Mouse (Mus musculus): ENCODE measurements at regions not wholly inside any gene's neighbourhood (a gene's known extent, or its start where the extent isn't known, plus 50 kb on each side); places are given as distances from the start of the nearest gene placed in this dataset.

- peak; percentile 50 for DNase-seq (ENCODE audit: low spot score)
- Histone ChIP-seq H3K27ac (replicated peaks; ENCODE audit: low read depth, low read length) (no peak overlapping the region), H3K4me3 (ENCODE audit: low read depth, low read length) (no peak overlapping the region), H3K9ac (ENCODE audit: low read depth, low read length) (no peak overlapping the region), H3K36me3 (ENCODE audit: control insufficient read depth, insufficient read depth, low read length) (no peaks in the 10 kb centered on the region), H3K9me3 (ENCODE audit: control insufficient read depth, low read length) (no peaks in the 10 kb centered on the region), H3K27me3 (replicated peaks; ENCODE audit: control insufficient read depth, insufficient read depth, low read length) (no peaks in the 10 kb centered on the region), H3K4me1 (ENCODE audit: control insufficient read depth, insufficient read depth, low read length) (no peaks in the 10 kb centered on the region), H3K4me2 (ENCODE audit: low read depth, low read length) (no peak overlapping the region)
- 26% methylated on average over 7 of the region's 7 CpGs for WGBS
- no peak for ATAC-seq (ENCODE audit: low read depth)
Measured at GRCm38 (mm10) chr5:119763337-119763736, 69.1 kb upstream of the Tbx5 start.

- H3K9ac ChIP-seq (ENCODE audit: low read depth, low read length): no peak overlapping the region
- no peaks in the 10 kb centered on the region for H3K4me1 ChIP-seq (ENCODE audit: control insufficient read depth, insufficient read depth, low read length)
- 27% methylated on average over 13 of the region's 13 CpGs for WGBS
- H3K36me3 ChIP-seq (ENCODE audit: control insufficient read depth, insufficient read depth, low read length): no peaks in the 10 kb centered on the region
- ATAC-seq (ENCODE audit: low read depth) (no peak), DNase-seq (ENCODE audit: low spot score) (no peak)
- no peak overlapping the region for H3K4me2 ChIP-seq (ENCODE audit: low read depth, low read length)
- no peak overlapping the region for H3K4me3 ChIP-seq (ENCODE audit: low read depth, low read length)
- no peaks in the 10 kb centered on the region for H3K9me3 ChIP-seq (ENCODE audit: control insufficient read depth, low read length)
- no peaks in the 10 kb centered on the region for H3K27me3 ChIP-seq (replicated peaks; ENCODE audit: control insufficient read depth, insufficient read depth, low read length)
- no peak overlapping the region for H3K27ac ChIP-seq (replicated peaks; ENCODE audit: low read depth, low read length)
Measured at GRCm38 (mm10) chr5:119766372-119766771, 66.1 kb upstream of the Tbx5 start.

- WGBS: 77% methylated on average over 2 of the region's 2 CpGs
Measured at GRCm38 (mm10) chr5:119770951-119771350, 61.5 kb upstream of the Tbx5 start.

DNA sequence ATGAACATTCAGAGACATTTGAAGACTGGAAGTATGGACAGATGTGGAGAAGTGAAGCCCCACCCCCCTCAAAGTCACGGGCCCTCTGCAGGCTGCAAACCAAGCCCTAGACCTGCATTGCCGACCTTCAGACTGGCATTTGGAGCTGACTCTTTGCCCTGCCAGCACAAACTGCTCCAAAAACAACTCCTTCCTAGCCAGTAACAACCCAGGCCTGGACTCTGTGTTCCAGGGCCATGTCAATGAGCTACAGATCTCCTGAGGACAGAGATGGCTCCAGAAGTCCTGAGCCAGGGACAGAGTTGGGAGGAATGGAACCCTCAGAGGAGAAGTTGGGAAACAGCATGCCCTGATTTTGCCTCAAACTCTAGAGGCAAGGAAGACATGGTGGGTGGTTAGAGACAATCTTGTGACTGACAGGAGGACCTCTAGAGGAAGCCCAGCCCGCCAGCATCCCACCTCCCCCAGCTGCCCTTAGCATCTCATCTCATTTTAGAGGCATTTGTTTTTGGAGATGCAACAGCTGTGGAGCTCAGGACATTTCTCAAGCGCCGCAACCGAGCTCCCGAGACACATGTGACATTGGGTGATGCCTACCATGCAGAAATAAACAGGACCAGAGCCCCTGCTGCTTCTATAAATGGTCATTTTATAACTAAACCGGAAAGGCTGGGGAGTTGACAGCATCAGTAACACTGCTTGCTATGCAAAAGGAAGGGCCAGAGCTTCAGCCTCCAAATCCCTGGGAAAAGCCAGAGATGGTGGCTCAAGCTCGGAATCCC, 56.2 kb upstream of the Tbx5 start:
- no peak overlapping the region for H3K4me2 ChIP-seq (ENCODE audit: low read depth, low read length)
- no peak for ATAC-seq (ENCODE audit: low read depth)
- no peaks in the 10 kb centered on the region for H3K36me3 ChIP-seq (ENCODE audit: control insufficient read depth, insufficient read depth, low read length)
- H3K27me3 ChIP-seq (replicated peaks; ENCODE audit: control insufficient read depth, insufficient read depth, low read length): peaks cover 11% of the 10 kb centered on the region; the same call in 1 of the 2 replicates
- H3K9me3 ChIP-seq (ENCODE audit: control insufficient read depth, low read length): no peaks in the 10 kb centered on the region
- no peak overlapping the region for H3K27ac ChIP-seq (replicated peaks; ENCODE audit: low read depth, low read length)
- H3K4me1 ChIP-seq (ENCODE audit: control insufficient read depth, insufficient read depth, low read length): no peaks in the 10 kb centered on the region
- no peak for DNase-seq (ENCODE audit: low spot score)
- 59% methylated on average over 9 of the region's 9 CpGs for WGBS
- H3K4me3 ChIP-seq (ENCODE audit: low read depth, low read length): no peak overlapping the region
- H3K9ac ChIP-seq (ENCODE audit: low read depth, low read length): no peak overlapping the region

More at GRCm38 (mm10) chr5:119770951-119771350, 61.5 kb upstream of the Tbx5 start:
- H3K4me3 ChIP-seq (ENCODE audit: low read depth, low read length): no peak overlapping the region
- no peak overlapping the region for H3K27ac ChIP-seq (replicated peaks; ENCODE audit: low read depth, low read length)
- no peak overlapping the region for H3K9ac ChIP-seq (ENCODE audit: low read depth, low read length)
- no peak overlapping the region for H3K4me2 ChIP-seq (ENCODE audit: low read depth, low read length)
- no peaks in the 10 kb centered on the region for H3K9me3 ChIP-seq (ENCODE audit: control insufficient read depth, low read length)
- H3K36me3 ChIP-seq (ENCODE audit: control insufficient read depth, insufficient read depth, low read length): no peaks in the 10 kb centered on the region
- H3K4me1 ChIP-seq (ENCODE audit: control insufficient read depth, insufficient read depth, low read length): no peaks in the 10 kb centered on the region
- ATAC-seq (ENCODE audit: low read depth) (no peak), DNase-seq (ENCODE audit: low spot score) (no peak)
- H3K27me3 ChIP-seq (replicated peaks; ENCODE audit: control insufficient read depth, insufficient read depth, low read length): no peaks in the 10 kb centered on the region

DNA sequence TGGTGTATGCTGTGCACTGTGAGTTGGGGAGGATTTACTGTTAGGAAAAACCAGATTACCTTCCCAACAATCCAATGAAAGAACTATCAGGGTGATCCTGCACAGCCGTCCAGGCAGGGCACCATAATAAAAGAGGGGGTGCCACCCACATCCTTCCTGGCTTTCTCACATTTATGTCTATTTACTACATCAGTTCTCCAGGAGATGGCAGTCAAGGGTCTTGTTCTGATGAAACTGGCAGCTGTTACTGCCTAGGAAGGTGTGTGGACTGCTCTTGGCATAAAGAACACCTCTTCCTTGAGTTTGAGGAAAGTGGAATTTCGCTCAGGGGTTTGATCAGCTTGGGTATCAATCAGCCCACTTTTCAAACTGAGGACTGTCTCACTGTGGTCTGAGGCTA, 54.6 kb upstream of the Tbx5 start:
- Histone ChIP-seq H3K27me3 (replicated peaks; ENCODE audit: control insufficient read depth, insufficient read depth, low read length) (peaks cover 11% of the 10 kb centered on the region; the same call in 1 of the 2 replicates), H3K9ac (ENCODE audit: low read depth, low read length) (no peak overlapping the region), H3K4me3 (ENCODE audit: low read depth, low read length) (no peak overlapping the region), H3K4me2 (ENCODE audit: low read depth, low read length) (no peak overlapping the region), H3K27ac (replicated peaks; ENCODE audit: low read depth, low read length) (no peak overlapping the region), H3K4me1 (ENCODE audit: control insufficient read depth, insufficient read depth, low read length) (no peaks in the 10 kb centered on the region), H3K9me3 (ENCODE audit: control insufficient read depth, low read length) (no peaks in the 10 kb centered on the region), H3K36me3 (ENCODE audit: control insufficient read depth, insufficient read depth, low read length) (no peaks in the 10 kb centered on the region)
- ATAC-seq (ENCODE audit: low read depth) (no peak), DNase-seq (ENCODE audit: low spot score) (peak; percentile 86)
- 20% methylated on average over 2 of the region's 2 CpGs for WGBS

GRCm38 (mm10) chr5:119781375-119781774, 51.1 kb upstream of the Tbx5 start:
- DNase-seq (ENCODE audit: low spot score) (no peak), ATAC-seq (ENCODE audit: low read depth) (no peak)
- Histone ChIP-seq H3K9ac (ENCODE audit: low read depth, low read length) (no peak overlapping the region), H3K27ac (replicated peaks; ENCODE audit: low read depth, low read length) (no peak overlapping the region), H3K27me3 (replicated peaks; ENCODE audit: control insufficient read depth, insufficient read depth, low read length) (peaks cover 9% of the 10 kb centered on the region; the same call in 1 of the 2 replicates), H3K4me1 (ENCODE audit: control insufficient read depth, insufficient read depth, low read length) (no peaks in the 10 kb centered on the region), H3K9me3 (ENCODE audit: control insufficient read depth, low read length) (peaks cover 4% of the 10 kb centered on the region; the same call in 1 of the 2 replicates), H3K4me3 (ENCODE audit: low read depth, low read length) (no peak overlapping the region), H3K4me2 (ENCODE audit: low read depth, low read length) (no peak overlapping the region), H3K36me3 (ENCODE audit: control insufficient read depth, insufficient read depth, low read length) (no peaks in the 10 kb centered on the region)
- 49% methylated on average over 5 of the region's 5 CpGs for WGBS

Data from embryonic facial prominence, embryonic 14.5 days (tissue).